Mouse (Mus musculus) kidney, adult 11 months (tissue): ENCODE measurements around the gene Tcf20.
"Not testable (repeated sequence)": the region's sequence is repeated elsewhere in the genome, so short reads cannot be mapped to it uniquely, and the experiment has no call there.

ENCODE experiments used
- DNase-seq: peaks from one replicate; pipeline ENCODE4 v3.0.0; 2022

Gene Tcf20

GRCm38 (mm10) chr15:82898141-82898739, 89.4 kb downstream of the Tcf20 start:
- no peak for DNase-seq

DNA sequence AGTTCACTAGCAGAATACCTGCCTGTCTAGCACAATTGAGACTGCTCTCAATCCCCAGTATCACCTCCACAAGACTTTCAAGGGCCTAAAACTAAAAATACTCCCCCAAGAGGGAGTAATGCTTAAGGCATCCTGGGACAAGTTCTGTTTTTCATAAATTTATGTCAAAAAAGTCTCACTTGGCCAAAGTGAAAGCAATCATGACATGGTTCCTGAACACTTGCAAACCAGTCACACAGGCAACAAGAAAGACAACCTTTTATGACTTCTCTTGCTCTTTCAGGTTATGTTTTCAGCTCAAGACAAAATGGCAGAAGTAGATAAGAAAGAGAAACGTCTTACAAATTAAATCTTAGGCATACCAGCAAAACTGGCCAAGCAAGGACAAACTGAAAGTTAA, 91.3 kb downstream of the Tcf20 start:
- DNase-seq, result no peak

DNA sequence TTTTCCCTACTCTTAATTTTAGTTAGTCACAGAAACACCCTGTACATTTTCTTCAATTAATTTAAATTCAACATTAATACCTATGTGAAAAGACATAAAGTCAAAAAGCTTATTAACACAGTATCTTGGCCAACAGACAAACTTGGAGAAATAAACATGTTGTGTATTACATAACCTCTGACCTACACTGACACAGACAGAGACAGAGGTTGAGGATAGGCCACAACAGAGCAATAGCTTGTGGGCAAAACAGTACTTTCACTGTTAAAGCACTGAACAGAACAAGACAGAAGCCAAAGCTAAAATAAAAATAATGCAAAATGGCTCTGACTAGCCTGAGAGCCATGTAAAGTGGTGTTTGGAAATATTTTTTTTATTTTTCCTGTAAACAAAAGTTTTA, 97.2 kb downstream of the Tcf20 start:
- no peak for DNase-seq

DNA sequence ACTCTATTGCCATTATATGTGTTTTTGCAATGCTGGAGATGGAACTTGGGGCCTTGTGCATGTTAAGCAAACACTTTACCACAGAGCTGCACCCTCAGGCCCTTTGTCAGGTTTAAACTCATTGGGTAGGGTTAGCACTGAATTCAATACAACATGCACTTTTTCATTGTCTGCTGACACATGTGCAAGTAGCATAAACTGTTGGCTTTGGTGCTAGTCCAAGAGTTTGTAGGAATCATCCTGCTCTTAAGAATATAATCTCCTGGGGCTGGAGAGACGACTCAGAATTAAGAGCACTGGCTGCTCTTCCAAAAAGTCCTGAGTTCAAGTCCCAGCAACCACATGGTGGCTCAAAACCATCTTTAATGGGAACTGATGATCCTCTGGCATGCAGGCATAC, 98.2 kb downstream of the Tcf20 start:
- no peak for DNase-seq

GRCm38 (mm10) chr15:82888466-82888865, 99.2 kb downstream of the Tcf20 start:
- no peak for DNase-seq

DNA sequence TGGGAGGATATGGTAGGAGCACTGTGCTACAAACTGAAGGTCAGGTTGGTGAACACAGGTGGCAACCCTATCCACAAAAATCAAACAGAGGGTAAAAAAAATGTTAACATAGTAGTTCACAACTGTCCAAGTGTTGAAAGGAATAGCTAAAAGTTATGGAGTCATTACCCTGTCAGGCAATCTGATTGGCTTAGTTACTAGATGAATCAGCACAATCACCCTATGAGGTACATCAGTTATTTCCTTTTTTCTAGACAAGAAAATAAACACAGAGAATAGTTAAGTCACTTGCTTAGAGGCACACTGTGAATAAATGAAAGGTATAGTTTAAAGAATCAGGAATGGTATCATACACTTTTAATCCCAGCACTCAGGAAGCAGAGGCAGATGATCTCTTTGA, 110.4 kb downstream of the Tcf20 start:
- DNase-seq, result no peak

DNA sequence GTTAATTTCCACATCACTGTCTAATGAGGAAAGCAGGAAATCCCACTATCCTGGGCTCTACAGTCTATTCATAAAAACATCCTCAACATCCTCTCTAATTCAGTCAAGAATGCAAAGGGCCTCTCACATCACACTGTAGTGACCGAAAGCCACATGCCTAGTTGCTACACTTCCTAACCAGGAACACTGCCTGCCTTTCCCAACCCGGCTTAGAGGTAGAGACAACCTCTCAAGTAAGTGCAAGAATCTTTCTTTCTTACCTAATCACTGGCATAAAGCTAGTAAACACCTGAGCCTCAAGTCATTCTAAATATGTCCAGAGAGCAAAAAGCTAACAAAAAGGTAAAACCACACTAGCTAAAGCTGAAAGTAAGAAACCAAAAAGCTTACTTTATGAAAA, 110.8 kb downstream of the Tcf20 start:
- DNase-seq, result no peak

- no peak for DNase-seq
These were observed 115.6 kb downstream of the Tcf20 start for GRCm38 (mm10) chr15:82872037-82872436.

DNA sequence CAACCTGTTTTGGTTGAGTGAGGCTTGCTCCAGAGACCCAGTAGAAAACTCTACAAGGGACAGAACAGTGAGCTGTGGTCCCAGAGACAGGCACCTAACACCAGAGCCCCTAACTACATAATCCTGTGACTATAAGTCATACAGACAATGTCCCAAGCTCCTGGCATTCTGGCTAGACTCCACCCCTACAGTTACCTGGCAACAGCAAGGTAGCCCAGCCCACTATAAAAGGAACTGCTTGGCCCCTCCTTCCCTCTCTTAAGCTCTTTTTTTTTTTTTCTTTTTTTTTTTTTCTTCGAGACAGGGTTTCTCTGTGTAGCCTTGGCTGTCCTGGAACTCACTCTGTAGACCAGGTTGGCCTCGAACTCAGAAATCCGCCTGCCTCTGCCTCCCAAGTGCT, 121.4 kb downstream of the Tcf20 start:
- DNase-seq, result not testable (repeated sequence)

DNA sequence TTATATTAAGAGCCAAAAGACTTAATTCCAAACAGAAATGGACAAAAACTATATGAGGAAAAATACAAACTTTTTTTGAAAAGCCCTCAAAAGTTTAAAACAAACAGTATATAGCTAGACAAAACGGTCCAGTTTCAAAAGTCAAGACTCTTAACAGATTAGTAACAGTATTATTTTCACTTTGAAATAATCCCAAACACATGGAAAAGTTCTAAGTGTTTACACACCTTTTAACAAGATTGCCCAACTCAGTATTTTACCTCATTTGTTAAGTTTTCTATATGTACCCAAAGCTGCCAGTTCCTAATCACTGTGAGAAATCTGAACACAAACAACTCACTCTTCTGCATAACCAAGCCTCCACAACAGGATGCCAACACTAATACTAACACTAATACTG, 124.0 kb downstream of the Tcf20 start:
- DNase-seq, result no peak

GRCm38 (mm10) chr15:82856652-82857378, 130.9 kb downstream of the Tcf20 start:
- peak; percentile 20 for DNase-seq

DNA sequence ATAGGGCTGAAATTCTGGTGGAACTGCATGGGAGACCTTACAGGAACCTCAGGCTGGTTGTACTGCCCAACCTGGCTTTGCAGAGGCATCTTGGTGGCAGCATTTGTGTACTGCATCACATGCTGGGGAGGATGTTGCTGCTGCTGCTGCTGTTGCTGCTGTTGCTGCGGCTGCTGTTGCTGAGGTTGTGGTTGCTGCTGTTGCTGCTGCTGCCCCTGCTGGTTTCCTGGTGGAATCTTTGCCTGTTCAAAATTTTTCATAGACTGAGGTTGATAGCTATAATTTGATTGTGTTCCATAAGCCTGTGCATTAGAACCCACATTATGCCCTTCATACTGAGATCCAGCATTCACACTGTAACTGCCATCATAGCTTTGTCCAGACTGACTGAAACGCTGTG, 131.6 kb downstream of the Tcf20 start:
- DNase-seq, result no peak

GRCm38 (mm10) chr15:82839146-82839545, 148.5 kb downstream of the Tcf20 start:
- no peak for DNase-seq

DNA sequence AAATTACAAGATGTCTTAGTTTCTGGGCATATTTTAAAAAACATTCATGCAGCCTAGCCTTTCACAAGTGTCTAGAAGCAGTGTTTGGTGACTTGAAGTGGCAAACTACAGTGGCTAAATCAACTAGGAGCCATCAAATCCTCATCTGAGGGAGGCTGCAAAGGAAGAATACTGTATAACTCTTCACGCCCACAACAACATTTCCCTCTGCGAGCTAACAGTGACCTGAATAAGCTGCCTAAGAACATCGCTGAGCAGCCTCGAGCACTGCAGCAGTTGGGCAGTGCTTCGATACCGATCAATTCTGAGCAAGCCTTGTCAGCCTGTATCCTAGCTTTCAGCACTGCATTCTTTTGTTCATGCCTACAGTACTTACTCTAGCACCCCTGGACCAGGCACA, 157.8 kb downstream of the Tcf20 start:
- no peak for DNase-seq

- DNase-seq, result no peak
These were observed 161.8 kb downstream of the Tcf20 start for GRCm38 (mm10) chr15:82825866-82826265.

DNA sequence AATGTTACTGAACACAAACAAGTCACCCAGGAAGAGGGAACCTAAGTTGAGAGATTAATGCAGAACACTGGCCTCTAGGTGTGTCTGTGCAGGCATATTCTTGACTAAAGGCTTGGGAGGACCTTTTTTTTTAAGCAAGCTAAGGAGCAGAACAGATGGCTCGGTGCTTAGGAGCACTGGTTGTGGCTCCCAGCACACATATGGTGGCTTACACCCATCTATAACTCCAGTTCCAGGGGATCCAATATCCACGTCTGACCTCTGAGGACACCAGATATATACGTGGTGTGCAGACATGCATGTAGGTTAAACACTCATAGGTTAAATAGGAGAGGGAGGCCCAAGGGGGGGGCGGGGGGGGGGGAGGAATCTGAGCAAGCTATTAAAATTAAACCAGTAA, 165.3 kb downstream of the Tcf20 start:
- no peak for DNase-seq

- DNase-seq, result no peak
These were observed 166.0 kb downstream of the Tcf20 start for GRCm38 (mm10) chr15:82821657-82822056.

GRCm38 (mm10) chr15:82815296-82815695, 172.4 kb downstream of the Tcf20 start:
- DNase-seq, result no peak

DNA sequence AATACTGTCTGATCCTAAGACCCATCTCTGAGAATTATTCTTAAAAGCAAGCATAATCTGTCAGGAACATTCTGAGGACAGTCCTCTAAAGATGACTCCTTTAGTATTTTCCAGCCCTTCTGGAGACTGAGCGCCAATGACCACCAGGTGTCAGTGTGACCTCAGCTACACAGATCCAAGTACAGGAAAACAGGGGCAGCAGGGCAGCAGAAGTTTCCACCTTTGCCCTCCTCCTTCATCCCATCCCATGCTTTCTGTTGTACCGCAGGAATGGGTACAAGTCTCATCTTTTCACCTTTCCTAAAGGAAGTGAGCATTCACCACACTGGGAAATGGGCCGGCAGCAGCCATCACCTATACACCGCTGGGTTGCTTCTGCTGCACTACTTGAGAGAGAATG, 172.9 kb downstream of the Tcf20 start:
- DNase-seq, result peak; percentile 52

DNA sequence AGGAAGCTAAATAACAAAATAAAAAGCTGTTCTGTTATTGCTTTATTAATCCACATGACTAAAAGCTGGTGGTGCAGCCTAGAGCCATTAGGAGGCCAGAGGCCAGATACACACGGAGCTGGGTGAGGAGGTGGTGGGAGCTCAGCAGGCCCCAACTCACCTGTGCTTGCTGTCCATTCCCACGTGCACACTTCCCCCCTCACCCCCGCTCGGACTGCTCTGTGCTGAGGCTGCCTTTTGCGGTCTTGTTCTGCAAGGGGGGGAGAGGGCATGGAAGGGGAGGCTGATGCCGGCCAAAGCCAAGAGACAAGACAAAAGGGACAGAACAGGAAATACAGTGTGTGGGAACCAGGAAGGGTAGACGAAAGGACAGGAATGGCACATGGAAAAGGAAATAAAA, 173.4 kb downstream of the Tcf20 start:
- no peak for DNase-seq

- DNase-seq, result no peak
These were observed 177.1 kb downstream of the Tcf20 start for GRCm38 (mm10) chr15:82810556-82810955.

- DNase-seq, result no peak
These were observed 178.2 kb downstream of the Tcf20 start for GRCm38 (mm10) chr15:82809511-82809910.

DNA sequence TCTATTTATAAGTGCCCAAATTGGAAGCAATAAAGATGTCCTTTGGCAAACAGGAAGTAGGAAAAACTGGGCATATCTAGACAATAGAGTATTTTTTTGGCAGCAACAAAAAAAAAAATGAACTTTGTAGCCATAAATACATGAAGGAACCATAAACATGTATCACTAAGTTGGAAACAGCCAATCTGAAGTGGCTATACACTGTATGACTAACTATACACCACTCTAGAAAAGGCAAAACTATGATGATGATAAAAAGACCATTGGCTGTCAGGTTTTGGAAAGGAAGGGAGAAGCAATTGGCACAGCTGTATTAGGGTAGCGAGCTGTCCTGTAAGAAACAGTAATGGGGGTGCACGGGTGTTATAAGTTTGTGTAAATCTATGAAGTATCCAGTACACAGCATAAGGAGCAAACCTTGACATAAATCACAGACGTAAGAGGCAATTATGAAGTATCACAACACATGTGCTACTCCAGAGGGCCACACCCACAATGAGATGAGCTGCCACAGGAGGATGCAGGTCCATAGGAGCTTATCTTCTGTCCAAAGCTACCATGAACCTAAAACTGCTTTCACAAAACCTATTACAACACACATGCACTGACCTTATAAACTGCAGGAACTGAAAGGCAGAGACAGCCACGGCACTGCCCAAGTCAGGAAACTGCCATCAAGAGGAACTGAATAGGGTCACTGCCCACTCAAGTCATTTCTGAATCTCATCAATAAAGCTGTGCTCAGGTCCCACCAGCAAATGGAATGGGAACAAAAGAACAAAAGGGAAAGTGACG, 180.5 kb downstream of the Tcf20 start:
- DNase-seq, result no peak
